Mouse (Mus musculus) hindbrain, embryonic 14.5 days (tissue): ENCODE measurements at regions not wholly inside any gene's neighbourhood (a gene's known extent, or its start where the extent isn't known, plus 50 kb on each side); places are given as distances from the start of the nearest gene placed in this dataset.

Experiments used
- ATAC-seq: fragments of 200-750 bp; cut with Nextera tagmentation; 2 replicates; pipeline ENCODE4 v1.8.0; 2017; ENCODE audit warnings: moderate number of reproducible peaks, mild to moderate bottlenecking, moderate TSS enrichment, moderate library complexity; ENCODE audit not compliant: low FRiP score
- DNase-seq: peaks from one replicate; pipeline ENCODE4 v3.0.0-alpha.2; 2015; ENCODE audit warnings: low spot score
- H3K27ac ChIP-seq: fragments of 300-500 bp; sonication (generic); 2 replicates; pipeline ENCODE4 v1.5.1; 2014; ENCODE audit warnings: mild to moderate bottlenecking, moderate library complexity
- H3K27me3 ChIP-seq: fragments of 300-500 bp; sonication (generic); 2 replicates; pipeline ENCODE4 v1.6.1; 2014; ENCODE audit warnings: mild to moderate bottlenecking, low read length, mixed read lengths; ENCODE audit not compliant: control insufficient read depth, insufficient read depth
- H3K36me3 ChIP-seq: fragments of 300-500 bp; sonication (generic); replicated peaks from 2 replicates; pipeline ENCODE4 v1.6.1; 2014; ENCODE audit not compliant: control insufficient read depth, insufficient read depth
- H3K4me1 ChIP-seq: fragments of 300-500 bp; sonication (generic); replicated peaks from 2 replicates; pipeline ENCODE4 v1.6.1; 2014; ENCODE audit warnings: antibody characterized with exemption, low read length, mixed read lengths; ENCODE audit not compliant: control insufficient read depth, insufficient read depth
- H3K4me2 ChIP-seq: fragments of 300-500 bp; sonication (generic); replicated peaks from 2 replicates; pipeline ENCODE4 v1.6.1; 2014; ENCODE audit warnings: mild to moderate bottlenecking, moderate library complexity
- H3K4me3 ChIP-seq: fragments of 300-500 bp; sonication (generic); replicated peaks from 2 replicates; pipeline ENCODE4 v1.5.1; 2014; ENCODE audit warnings: mild to moderate bottlenecking, low read length
- H3K9ac ChIP-seq: fragments of 300-500 bp; sonication (generic); 2 replicates; pipeline ENCODE4 v1.6.1; 2014
- H3K9me3 ChIP-seq: fragments of 300-500 bp; sonication (generic); 2 replicates; pipeline ENCODE4 v1.6.1; 2016; ENCODE audit warnings: low read length; ENCODE audit not compliant: control insufficient read depth
- WGBS: fragments of 180-500 bp; shearing (Covaris S2); extraction: QIAGEN DNeasy Blood & Tissue Kit; methylation state at CpG from one replicate; pipeline ENCODE4 v1.1.7; 2014; 5-methylcytosine and 5-hydroxymethylcytosine counted together

DNA sequence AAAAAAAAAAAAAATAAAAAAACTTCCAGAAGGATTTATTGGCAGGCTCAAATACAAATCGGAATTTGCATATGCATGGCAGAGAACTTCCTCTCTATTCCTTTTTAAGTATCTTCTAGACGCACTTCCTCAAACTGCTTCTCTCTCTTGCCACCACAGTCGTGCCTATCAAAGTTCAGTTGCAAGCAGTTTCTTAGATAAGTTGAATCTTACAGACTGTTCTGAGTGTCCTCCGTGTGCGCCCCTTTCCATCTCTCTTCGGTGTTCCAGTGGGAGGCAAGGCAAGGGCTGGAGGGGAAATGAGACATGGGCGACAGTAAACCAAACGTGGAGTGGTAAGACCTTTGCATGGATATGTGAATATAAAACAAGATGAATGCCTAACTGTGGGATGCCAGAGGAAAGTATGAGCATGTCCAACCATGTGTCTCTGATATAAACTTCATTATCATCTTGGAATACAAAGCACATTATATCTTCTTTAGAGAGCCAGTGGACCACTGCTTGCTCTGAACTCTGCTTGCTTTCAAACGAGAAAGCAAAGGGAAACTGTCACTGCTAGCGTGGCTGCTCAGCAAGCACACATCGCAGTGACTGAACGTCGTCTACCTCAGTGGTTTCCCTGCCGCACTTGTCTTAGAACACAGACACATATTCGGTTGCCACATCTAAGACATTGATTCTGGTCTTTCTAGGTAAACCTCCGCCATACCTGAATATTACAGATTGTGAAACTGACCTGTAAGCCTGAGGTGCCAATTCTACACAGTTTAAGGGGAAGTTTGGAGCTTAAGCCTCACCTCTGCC is 81.5 kb upstream of the Hmcn1 start:
- H3K9me3 ChIP-seq = no peaks in the 10 kb centered on the region
- H3K27me3 ChIP-seq = no peaks in the 10 kb centered on the region
- no peak overlapping the region for H3K4me3 ChIP-seq
- H3K36me3 ChIP-seq = no peaks in the 10 kb centered on the region
- ATAC-seq = no peak
- WGBS = 87% methylated on average over 16 of the region's 16 CpGs
- no peak overlapping the region for H3K9ac ChIP-seq
- no peaks in the 10 kb centered on the region for H3K4me1 ChIP-seq
- H3K4me2 ChIP-seq = no peak overlapping the region
- H3K27ac ChIP-seq = no peak overlapping the region
- no peak for DNase-seq

DNA sequence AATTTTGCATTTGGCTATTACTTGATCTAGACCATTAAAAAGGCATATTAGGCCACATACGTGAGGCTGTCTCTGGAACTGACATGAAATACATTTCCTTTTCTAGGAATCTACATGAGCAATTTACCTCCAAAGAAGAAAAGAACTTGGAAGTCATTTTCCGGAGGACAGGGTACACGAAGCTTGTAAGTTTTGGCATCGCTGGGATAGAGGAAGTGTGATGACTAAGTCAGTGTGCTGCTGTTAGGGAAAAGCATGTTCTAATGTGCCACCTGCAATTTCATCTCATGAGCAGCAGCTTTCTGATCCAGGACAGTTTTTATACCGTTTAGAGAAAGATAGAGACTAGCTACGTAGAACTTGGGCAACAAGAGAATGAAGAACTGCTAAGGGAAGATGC is 82.3 kb upstream of the Hmcn1 start:
- no peak overlapping the region for H3K9ac ChIP-seq
- no peak for DNase-seq
- no peaks in the 10 kb centered on the region for H3K36me3 ChIP-seq
- ATAC-seq = no peak
- no peaks in the 10 kb centered on the region for H3K27me3 ChIP-seq
- no peak overlapping the region for H3K4me3 ChIP-seq
- no peak overlapping the region for H3K27ac ChIP-seq
- WGBS = 88% methylated on average over 6 of the region's 6 CpGs
- no peaks in the 10 kb centered on the region for H3K4me1 ChIP-seq
- no peak overlapping the region for H3K4me2 ChIP-seq
- H3K9me3 ChIP-seq = no peaks in the 10 kb centered on the region

DNA sequence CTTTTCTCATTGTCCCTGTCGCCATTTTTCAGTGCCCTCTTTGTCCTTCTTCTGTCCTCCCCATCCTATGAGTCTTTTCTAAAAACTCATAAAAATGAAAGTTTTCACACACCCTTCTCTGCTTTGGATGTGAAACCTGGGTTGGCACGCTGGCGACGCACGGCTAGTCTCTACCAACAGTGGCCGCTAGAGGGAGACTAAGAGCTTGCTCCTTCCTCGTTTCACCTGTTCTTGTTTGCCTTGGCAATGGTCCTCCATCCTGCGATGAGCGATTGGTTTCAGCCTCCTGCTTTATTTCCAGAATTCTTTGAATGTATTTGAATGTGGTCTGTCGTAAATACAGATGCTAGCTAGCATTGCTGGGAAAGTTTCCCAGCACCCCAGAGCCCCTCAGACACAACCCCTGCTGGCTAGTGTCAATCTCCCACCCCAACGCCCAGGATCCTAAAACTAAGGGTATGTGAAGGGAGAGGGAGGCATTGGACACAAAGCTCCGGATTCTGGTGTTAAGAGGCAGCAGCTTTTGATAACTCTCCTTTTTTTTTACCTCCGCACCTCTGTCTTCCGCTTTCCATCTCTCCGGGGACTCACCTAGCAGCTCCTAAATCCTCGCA is 85.8 kb upstream of the Hmcn1 start:
- Histone ChIP-seq H3K27ac (no peak overlapping the region), H3K4me2 (no peak overlapping the region), H3K9ac (no peak overlapping the region), H3K4me1 (no peaks in the 10 kb centered on the region), H3K9me3 (no peaks in the 10 kb centered on the region), H3K27me3 (no peaks in the 10 kb centered on the region), H3K4me3 (no peak overlapping the region), H3K36me3 (no peaks in the 10 kb centered on the region)
- ATAC-seq = peak; percentile 74; the same call in 1 of the 2 replicates
- WGBS = 33% methylated on average over 16 of the region's 16 CpGs
- peak; percentile 86 for DNase-seq

DNA sequence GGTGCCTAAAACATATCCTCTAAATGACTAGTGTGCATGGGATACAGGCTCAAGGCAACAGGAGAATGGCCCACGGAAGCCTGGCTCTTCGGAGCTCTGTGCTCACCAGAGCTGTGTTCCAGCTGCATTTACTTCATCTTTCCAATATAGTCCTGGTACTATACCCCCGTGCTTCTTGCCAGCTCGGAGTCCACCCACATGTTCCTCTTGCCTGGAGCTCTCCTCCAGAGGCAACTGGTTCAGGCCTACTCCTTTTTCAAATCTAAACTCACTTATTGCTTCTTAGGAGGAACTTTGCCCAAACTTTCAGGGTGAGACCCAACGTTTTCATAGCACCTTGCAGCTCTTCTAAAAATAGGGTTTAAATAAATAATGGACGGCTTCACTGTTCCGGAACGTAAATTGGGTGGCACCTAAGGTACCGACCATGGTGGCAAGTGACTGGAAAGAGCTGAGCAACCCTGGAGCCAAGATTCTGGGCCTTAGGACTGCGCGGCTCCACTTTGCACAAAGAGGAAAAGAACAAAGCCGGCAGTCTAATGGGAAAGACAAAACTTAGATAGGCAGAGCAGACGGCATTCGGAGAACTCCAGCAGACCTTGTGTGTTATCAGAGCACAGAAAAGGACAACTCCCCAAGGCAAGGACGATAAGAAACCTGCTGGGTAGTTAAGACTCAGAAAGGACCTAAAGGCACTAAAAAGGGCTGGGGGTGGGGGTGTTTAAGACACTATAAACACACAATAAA is 86.6 kb upstream of the Hmcn1 start:
- Histone ChIP-seq H3K9me3 (no peaks in the 10 kb centered on the region), H3K9ac (no peak overlapping the region), H3K27ac (no peak overlapping the region), H3K4me3 (no peak overlapping the region), H3K4me1 (no peaks in the 10 kb centered on the region), H3K4me2 (no peak overlapping the region), H3K27me3 (no peaks in the 10 kb centered on the region), H3K36me3 (no peaks in the 10 kb centered on the region)
- DNase-seq (no peak), ATAC-seq (no peak)
- WGBS = 81% methylated on average over 15 of the region's 15 CpGs

DNA sequence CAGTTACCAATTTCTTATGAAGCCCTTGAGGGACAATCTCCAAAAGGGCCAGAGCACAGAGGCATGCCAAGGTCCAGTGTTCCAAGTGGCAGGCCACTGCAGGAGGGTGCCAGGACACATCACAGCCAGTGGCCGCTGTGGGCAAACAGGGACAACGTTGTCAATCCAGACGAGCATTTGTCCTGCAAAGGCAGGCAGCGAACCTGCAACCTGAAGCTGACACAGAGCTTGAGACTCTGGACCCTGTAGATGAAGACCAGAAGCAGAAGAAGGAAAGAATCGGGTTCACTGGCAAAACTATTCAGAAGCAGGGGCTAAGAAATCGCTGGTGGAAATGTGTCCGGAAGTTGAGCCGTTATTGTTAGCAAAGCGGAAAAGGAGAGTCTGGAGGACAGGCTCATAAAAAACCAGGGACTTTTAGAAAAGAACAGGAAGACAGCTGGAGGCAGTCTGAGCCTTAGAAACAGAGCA is 87.3 kb upstream of the Hmcn1 start:
- H3K4me3 ChIP-seq = no peak overlapping the region
- ATAC-seq = no peak
- no peak overlapping the region for H3K27ac ChIP-seq
- 73% methylated on average over 9 of the region's 9 CpGs for WGBS
- H3K36me3 ChIP-seq = no peaks in the 10 kb centered on the region
- H3K9ac ChIP-seq = no peak overlapping the region
- no peaks in the 10 kb centered on the region for H3K4me1 ChIP-seq
- DNase-seq = no peak
- no peak overlapping the region for H3K4me2 ChIP-seq
- no peaks in the 10 kb centered on the region for H3K27me3 ChIP-seq
- H3K9me3 ChIP-seq = no peaks in the 10 kb centered on the region

DNA sequence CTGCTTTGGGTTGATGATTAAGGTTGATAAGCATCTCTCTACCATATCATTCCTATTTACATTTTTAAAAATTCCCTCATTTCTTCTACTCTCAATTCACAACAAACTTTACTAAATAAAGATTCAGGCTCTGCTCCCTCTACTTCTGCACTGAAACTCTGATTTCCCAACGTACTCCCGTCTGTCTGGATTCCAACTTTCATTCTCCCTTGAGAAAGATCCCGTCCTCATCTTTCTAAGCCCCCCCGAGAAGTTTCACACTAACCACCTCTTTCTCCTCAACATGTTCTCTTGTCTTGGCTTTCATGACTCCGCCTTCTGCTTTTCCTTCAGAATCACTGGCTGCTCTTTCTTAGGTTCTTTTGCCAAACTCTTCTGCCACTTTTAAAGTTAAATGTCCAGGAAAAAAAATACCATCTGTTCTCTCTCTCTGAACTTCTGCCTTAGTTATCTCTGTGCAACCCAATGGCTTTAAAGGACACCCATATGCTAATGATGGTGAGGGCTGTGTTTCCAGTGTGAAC is 89.3 kb upstream of the Hmcn1 start:
- Histone ChIP-seq H3K4me3 (no peak overlapping the region), H3K27me3 (no peaks in the 10 kb centered on the region), H3K9me3 (no peaks in the 10 kb centered on the region), H3K9ac (no peak overlapping the region), H3K4me1 (no peaks in the 10 kb centered on the region; the same call in 1 of the 2 replicates), H3K4me2 (no peak overlapping the region), H3K36me3 (no peaks in the 10 kb centered on the region), H3K27ac (no peak overlapping the region)
- no peak for DNase-seq
- 95% methylated on average over 5 of the region's 5 CpGs for WGBS
- no peak for ATAC-seq

DNA sequence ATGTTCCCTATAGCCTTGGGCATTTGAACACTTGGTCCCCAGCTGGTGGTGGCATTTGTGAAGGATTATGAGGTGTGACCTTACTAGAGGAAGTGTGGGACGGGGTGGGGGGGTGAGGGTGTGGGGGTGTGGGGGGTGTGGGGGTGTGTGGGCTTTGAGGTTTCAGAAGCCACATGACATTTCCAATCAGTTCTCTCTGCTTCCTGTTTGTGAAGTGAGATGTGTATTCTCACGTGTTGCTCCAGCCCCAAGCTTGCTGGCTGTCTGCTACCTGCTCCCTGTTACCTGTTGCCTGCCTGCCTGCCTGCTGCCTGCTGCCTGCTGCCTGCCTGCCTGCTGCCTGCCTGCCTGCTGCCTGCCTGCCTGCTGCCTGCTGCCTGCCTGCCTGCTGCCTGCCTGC is 90.6 kb upstream of the Hmcn1 start:
- Histone ChIP-seq H3K27ac (no peak overlapping the region), H3K9me3 (no peaks in the 10 kb centered on the region), H3K4me3 (no peak overlapping the region), H3K4me2 (no peak overlapping the region), H3K9ac (no peak overlapping the region), H3K4me1 (no peaks in the 10 kb centered on the region; the same call in 1 of the 2 replicates), H3K27me3 (no peaks in the 10 kb centered on the region), H3K36me3 (no peaks in the 10 kb centered on the region)
- DNase-seq = no peak
- no peak for ATAC-seq
- 83% methylated on average over 2 of the region's 2 CpGs for WGBS

DNA sequence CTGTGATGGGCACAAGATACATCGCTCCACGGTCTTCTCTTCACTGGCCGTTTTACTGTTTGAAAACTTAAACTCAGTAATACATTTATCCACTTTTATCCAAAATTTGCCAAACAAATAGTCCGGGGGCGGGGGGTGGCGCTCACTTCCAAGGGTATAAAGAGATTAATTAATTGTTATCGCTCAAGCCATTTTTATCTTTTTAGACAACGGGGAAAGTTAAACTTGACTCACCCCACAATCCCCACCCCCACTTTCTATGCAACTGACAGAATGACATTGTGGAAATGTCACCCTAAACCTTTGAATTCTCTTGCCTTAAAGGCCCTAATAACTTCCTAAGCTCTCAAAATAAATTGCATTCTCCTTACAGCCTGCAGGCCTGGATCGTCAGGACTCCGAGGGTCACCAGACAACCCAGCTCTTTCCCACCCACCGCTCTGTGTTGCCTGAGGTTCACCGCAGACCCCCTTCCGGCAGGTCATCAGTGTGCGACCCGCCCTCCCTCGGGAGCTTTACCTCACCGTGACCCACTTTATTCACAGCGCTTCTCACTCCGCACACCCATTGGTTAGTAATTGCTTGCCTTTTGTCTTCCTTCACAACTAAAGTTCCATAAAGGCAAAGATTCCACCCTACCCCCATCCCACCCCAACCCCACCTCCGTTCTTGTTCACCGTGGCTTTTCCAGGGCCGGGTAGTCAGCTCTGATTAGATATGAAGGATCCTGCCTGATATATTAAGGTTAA is 93.0 kb upstream of the Hmcn1 start:
- 39% methylated on average over 22 of the region's 22 CpGs for WGBS
- no peak overlapping the region for H3K9ac ChIP-seq
- no peak for DNase-seq

More for the DNA sequence above, 93.0 kb upstream of the Hmcn1 start:
- Histone ChIP-seq H3K9me3 (no peaks in the 10 kb centered on the region), H3K27ac (no peak overlapping the region), H3K27me3 (no peaks in the 10 kb centered on the region), H3K4me1 (no peaks in the 10 kb centered on the region; the same call in 1 of the 2 replicates), H3K36me3 (no peaks in the 10 kb centered on the region), H3K4me2 (no peak overlapping the region), H3K4me3 (no peak overlapping the region)
- ATAC-seq = no peak
